Mouse (Mus musculus) heart, postnatal 0 days (tissue): ENCODE measurements around the gene Ppp1r12b. TPM values are rescaled to one million over a fixed set of nuclear protein-coding genes. Genes with fewer than 3 reads are reported as not detected.

Experiments used
- ATAC-seq: fragments of 200-750 bp; cut with Nextera tagmentation; 2 replicates; pipeline ENCODE4 v1.8.0; 2017; ENCODE audit warnings: low read depth, moderate number of reproducible peaks, moderate library complexity; ENCODE audit not compliant: insufficient read depth
- DNase-seq: peaks from one replicate; pipeline ENCODE4 v3.0.0-alpha.2; 2016; ENCODE audit warnings: low spot score
- H3K27ac ChIP-seq: fragments of 300-500 bp; sonication (generic); 2 replicates; pipeline ENCODE4 v1.5.1; 2014; ENCODE audit warnings: low read depth, mild to moderate bottlenecking
- H3K27me3 ChIP-seq: fragments of 300-500 bp; sonication (generic); 2 replicates; pipeline ENCODE4 v1.6.1; 2014; ENCODE audit warnings: low read length, mixed read lengths; ENCODE audit not compliant: control insufficient read depth, insufficient read depth
- H3K36me3 ChIP-seq: fragments of 300-500 bp; sonication (generic); replicated peaks from 2 replicates; pipeline ENCODE4 v1.6.1; 2014; ENCODE audit warnings: low read length, mixed read lengths; ENCODE audit not compliant: control insufficient read depth, insufficient read depth
- H3K4me1 ChIP-seq: fragments of 300-500 bp; sonication (generic); 2 replicates; pipeline ENCODE4 v1.6.1; 2014; ENCODE audit warnings: antibody characterized with exemption; ENCODE audit not compliant: control insufficient read depth, insufficient read depth
- H3K4me2 ChIP-seq: fragments of 300-500 bp; sonication (generic); 2 replicates; pipeline ENCODE4 v1.6.1; 2014; ENCODE audit warnings: low read depth, mild to moderate bottlenecking, low read length, moderate library complexity
- H3K4me3 ChIP-seq: fragments of 300-500 bp; sonication (generic); 2 replicates; pipeline ENCODE4 v1.5.1; 2014; ENCODE audit warnings: low read depth, low read length
- H3K9ac ChIP-seq: fragments of 300-500 bp; sonication (generic); replicated peaks from 2 replicates; pipeline ENCODE4 v1.6.1; 2014; ENCODE audit warnings: low read depth, low read length, mixed read lengths
- H3K9me3 ChIP-seq: fragments of 300-500 bp; sonication (generic); replicated peaks from 2 replicates; pipeline ENCODE4 v1.6.1; 2016; ENCODE audit warnings: low read length; ENCODE audit not compliant: control insufficient read depth
- CTCF ChIP-seq: IDR thresholded peaks from 2 replicates; pipeline ENCODE4 v1.5.1; 2016; ENCODE audit warnings: antibody characterized with exemption, control low read depth, low read depth
- EP300 ChIP-seq: IDR thresholded peaks from 2 replicates; pipeline ENCODE4 v1.6.1; 2016; ENCODE audit warnings: antibody characterized with exemption, low read depth
- WGBS: fragments of 180-500 bp; shearing (Covaris S2); extraction: QIAGEN DNeasy Blood & Tissue Kit; methylation state at CpG from one replicate; pipeline ENCODE4 v1.1.7; 2014; 5-methylcytosine and 5-hydroxymethylcytosine counted together
- polyA plus RNA-seq: library from polyadenylated mRNA; unstranded; fragments of >200 nt; fragmentation: Nextera tagmentation; extraction: Ambion mirVana; gene quantifications from 2 replicates; pipeline ENCODE4 v1.2.1, GENCODE M21; 2015
- total RNA-seq: library from RNA; depleted of rRNA; stranded (reverse); fragments of >200 nt; gene quantifications from 2 replicates; pipeline ENCODE4 v1.2.3, GENCODE M21; 2014; ENCODE audit warnings: low replicate concordance

Gene Ppp1r12b
- total and polyA plus RNA-seq, 2 experiments from 2014 or later: 23.0 to 69.9 TPM

DNA sequence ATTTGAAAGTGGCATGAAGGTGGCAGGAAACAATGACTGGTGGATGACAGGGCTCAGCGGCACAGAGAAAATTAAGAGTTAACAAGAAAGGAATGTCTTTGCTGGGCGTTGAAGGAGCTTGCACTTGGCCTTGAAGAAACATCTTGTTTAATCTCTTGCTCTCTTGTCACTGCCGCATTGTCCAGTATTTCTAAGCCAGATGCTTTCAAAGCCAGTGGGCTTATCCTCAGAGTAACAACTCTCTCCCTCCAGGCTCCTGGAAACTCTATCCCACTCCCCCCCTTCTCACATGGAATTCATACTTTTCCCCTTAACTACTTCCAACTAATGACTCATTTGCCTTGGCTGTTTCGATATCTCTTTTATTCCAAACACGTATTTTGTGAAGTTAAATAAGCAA is 151.4 kb downstream of the Ppp1r12b start:
- Histone ChIP-seq H3K4me2 (peak overlapping the region; percentile 68), H3K36me3 (peaks cover 5% of the 10 kb centered on the region; the same call in 1 of the 2 replicates), H3K9ac (no peak overlapping the region), H3K27ac (peak overlapping the region; percentile 97), H3K4me3 (no peak overlapping the region), H3K4me1 (peaks cover 34% of the 10 kb centered on the region), H3K27me3 (no peaks in the 10 kb centered on the region), H3K9me3 (no peaks in the 10 kb centered on the region)
- 33% methylated on average over 5 of the region's 5 CpGs for WGBS
- ATAC-seq: no peak
- TF ChIP-seq CTCF: no peak
- no peak for TF ChIP-seq EP300
- DNase-seq: peak; percentile 45

DNA sequence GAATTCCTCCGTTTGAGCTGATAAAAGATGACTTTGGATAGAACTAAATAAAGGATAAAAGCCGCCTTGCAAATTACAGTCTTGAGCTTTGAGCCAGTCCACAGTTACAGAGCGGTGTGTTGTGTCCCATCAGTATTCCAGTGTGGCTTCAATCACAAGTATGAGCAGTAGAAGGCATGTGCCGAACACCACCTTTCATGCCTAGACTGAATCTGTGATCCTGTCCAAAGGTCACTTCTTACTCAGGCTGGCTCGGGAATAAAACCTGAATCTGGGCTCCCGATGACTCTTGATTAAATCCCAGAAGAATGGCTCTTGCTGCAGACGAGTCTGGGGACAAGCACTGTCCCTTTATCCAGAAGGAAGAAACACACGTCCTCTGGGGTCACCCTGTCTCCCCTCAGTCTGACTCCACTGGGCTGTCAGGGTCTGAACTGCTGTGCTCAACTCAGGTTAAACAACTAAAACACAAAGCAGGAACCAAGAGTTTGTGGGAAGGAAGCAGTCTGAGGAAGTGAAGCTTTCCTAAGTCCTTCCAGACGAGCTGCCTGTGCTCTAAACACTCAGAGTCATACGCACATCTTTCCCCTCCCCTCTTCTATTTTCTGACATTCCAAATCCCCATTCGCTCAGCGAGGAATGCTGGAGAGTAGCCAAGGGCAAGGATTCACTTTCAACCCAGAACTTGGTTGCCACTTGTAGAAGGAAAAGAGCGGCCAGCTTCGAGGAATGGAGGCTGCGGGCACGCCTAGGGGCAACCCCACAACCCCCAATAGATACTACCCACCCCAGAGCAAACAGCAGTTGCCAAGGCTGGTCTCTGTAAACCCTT is 152.2 kb downstream of the Ppp1r12b start:
- peak overlapping the region; percentile 68 for H3K4me2 ChIP-seq
- DNase-seq: peak; percentile 91
- H3K27me3 ChIP-seq: no peaks in the 10 kb centered on the region
- H3K9ac ChIP-seq: peak overlapping the region; percentile 69
- TF ChIP-seq EP300: no peak
- no peak for TF ChIP-seq CTCF
- H3K27ac ChIP-seq: peak overlapping the region; percentile 97
- WGBS: 14% methylated on average over 16 of the region's 16 CpGs
- H3K4me3 ChIP-seq: peak overlapping the region; percentile 40
- no peaks in the 10 kb centered on the region for H3K9me3 ChIP-seq
- peaks cover 34% of the 10 kb centered on the region for H3K4me1 ChIP-seq
- ATAC-seq: peak; percentile 86
- peaks cover 12% of the 10 kb centered on the region; the same call in 1 of the 2 replicates for H3K36me3 ChIP-seq

DNA sequence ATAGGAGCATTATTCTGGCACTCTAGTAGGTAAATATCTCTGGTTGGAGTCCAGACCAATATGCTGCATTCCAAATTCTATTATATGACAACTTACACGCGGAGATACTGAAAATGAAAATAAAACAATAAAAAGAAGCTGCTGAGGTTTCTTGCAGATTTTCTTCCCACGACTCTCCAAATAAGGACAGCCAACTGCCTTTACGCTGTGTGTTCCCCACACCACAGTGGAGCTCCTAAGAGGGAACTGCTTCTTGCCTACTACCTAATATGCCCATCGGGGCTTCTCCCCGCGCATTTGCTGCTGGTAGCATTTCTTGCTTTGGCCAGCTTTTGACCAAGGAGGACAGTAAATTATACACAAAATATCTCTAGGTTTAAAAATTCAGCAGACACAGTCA is 154.0 kb downstream of the Ppp1r12b start:
- WGBS: 78% methylated on average over 7 of the region's 7 CpGs
- no peak for TF ChIP-seq EP300
- no peak for TF ChIP-seq CTCF
- DNase-seq (no peak), ATAC-seq (no peak)
- peaks cover 34% of the 10 kb centered on the region for H3K4me1 ChIP-seq
- peak overlapping the region; percentile 69; the same call in 1 of the 2 replicates for H3K9ac ChIP-seq
- H3K4me2 ChIP-seq: peak overlapping the region; percentile 68
- no peaks in the 10 kb centered on the region for H3K9me3 ChIP-seq
- H3K4me3 ChIP-seq: peak overlapping the region; percentile 40
- peaks cover 18% of the 10 kb centered on the region; the same call in 1 of the 2 replicates for H3K36me3 ChIP-seq
- no peaks in the 10 kb centered on the region for H3K27me3 ChIP-seq
- peak overlapping the region; percentile 97 for H3K27ac ChIP-seq

DNA sequence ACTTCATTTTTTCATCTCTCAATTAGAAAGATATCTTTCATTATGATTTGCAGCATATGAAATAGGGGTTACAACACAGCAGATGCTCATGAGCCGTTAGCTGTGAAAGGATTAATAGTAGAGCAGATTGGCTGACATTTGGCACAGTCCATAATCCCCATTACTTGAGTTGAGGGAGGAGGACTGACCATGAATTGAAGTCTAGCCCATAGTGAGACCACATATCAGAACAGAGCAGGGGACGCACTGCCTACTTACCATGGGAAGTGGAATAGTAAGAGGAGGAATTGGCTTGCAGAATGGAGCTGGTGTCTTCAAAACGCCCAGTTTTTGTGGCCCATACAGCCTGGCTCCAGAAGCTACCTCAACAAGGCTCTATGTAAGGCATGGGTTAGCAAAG is 159.2 kb downstream of the Ppp1r12b start:
- WGBS: 87% methylated on average over 3 of the region's 3 CpGs
- Histone ChIP-seq H3K27ac (no peak overlapping the region), H3K9ac (no peak overlapping the region), H3K36me3 (peaks cover 18% of the 10 kb centered on the region; the same call in 1 of the 2 replicates), H3K9me3 (no peaks in the 10 kb centered on the region), H3K4me2 (no peak overlapping the region), H3K4me3 (no peak overlapping the region), H3K4me1 (peaks cover 11% of the 10 kb centered on the region), H3K27me3 (no peaks in the 10 kb centered on the region)
- ATAC-seq: no peak
- no peak for DNase-seq
- TF ChIP-seq CTCF (no peak), EP300 (no peak)

DNA sequence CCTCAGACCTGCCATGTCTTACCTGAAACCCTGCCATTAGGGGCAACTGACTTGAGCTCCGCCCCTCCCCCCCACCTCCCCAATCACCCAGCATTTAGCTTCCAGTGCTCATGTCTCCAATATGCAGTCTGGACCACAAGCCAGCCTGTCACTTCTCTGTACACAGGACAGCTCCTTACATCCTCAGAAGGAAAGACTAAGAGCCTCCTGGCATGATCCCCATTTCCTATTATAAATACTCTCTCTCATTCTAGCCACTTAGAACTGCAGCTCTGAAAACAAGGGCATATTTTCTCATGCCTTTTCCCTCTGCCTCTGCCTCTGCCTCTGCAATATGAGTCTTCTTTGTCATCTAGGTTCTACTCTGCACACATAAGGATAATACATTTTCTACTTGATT is 159.7 kb downstream of the Ppp1r12b start:
- TF ChIP-seq CTCF (no peak), EP300 (no peak)
- Histone ChIP-seq H3K4me3 (no peak overlapping the region), H3K27ac (no peak overlapping the region), H3K4me2 (no peak overlapping the region), H3K36me3 (peaks cover 18% of the 10 kb centered on the region; the same call in 1 of the 2 replicates), H3K27me3 (no peaks in the 10 kb centered on the region), H3K4me1 (peaks cover 10% of the 10 kb centered on the region), H3K9ac (no peak overlapping the region), H3K9me3 (no peaks in the 10 kb centered on the region)
- ATAC-seq (no peak), DNase-seq (no peak)
- 100% methylated on average over 1 of the region's 1 CpGs for WGBS

DNA sequence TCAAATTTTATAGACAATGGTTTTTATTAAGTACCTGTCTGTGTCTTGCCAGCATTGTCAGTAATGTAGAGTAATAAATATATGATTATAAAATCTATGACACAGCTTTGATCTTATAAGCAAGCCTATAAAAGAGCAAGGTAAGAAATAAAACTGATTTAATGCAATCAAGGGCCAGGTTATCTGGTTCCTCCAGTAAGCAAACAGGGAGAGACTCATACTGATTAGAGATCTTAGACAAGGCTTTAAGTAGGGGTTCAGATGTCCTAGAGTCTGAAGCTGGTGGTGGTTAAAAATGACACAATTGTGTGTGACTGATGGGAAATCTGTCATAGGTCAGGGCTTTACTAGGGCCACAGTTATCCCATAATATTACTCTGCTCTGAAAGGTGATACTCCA is 164.3 kb downstream of the Ppp1r12b start:
- no peak for DNase-seq
- peaks cover 16% of the 10 kb centered on the region for H3K4me1 ChIP-seq
- no peak overlapping the region for H3K9ac ChIP-seq
- H3K36me3 ChIP-seq: no peaks in the 10 kb centered on the region; the same call in 1 of the 2 replicates
- H3K4me2 ChIP-seq: no peak overlapping the region
- H3K4me3 ChIP-seq: no peak overlapping the region
- no peak for TF ChIP-seq EP300
- no peak for TF ChIP-seq CTCF
- no peak for ATAC-seq
- H3K27ac ChIP-seq: no peak overlapping the region
- H3K9me3 ChIP-seq: no peaks in the 10 kb centered on the region
- no peaks in the 10 kb centered on the region for H3K27me3 ChIP-seq
